Mouse (Mus musculus) C2C12 (cell line): ENCODE data around the gene Tbc1d22a.

ENCODE experiments used
- CEBPB ChIP-seq: IDR thresholded peaks from one replicate; pipeline ENCODE4 v1.6.1; 2011; ENCODE audit warnings: low read depth, mild to moderate bottlenecking, control low read depth, moderate library complexity
- CTCF ChIP-seq: IDR thresholded peaks from one replicate; pipeline ENCODE4 v1.5.1; 2011; ENCODE audit not compliant: control insufficient read depth, insufficient read depth, insufficient read length
- MAX ChIP-seq: IDR thresholded peaks from one replicate; pipeline ENCODE4 v1.6.1; 2011; ENCODE audit warnings: mild to moderate bottlenecking, control low read depth
- MYOD1 ChIP-seq: IDR thresholded peaks from one replicate; pipeline ENCODE4 v1.6.1; 2011; ENCODE audit warnings: low read depth; ENCODE audit not compliant: control insufficient read depth, insufficient read length
- MYOG ChIP-seq: IDR thresholded peaks from one replicate; pipeline ENCODE4 v1.6.1; 2011; ENCODE audit not compliant: control insufficient read depth, insufficient read length; ENCODE audit errors: extremely low read depth
- USF1 ChIP-seq: IDR thresholded peaks from one replicate; pipeline ENCODE4 v1.6.1; 2011; ENCODE audit warnings: low read depth, mild to moderate bottlenecking, control low read depth, moderate library complexity

DNA sequence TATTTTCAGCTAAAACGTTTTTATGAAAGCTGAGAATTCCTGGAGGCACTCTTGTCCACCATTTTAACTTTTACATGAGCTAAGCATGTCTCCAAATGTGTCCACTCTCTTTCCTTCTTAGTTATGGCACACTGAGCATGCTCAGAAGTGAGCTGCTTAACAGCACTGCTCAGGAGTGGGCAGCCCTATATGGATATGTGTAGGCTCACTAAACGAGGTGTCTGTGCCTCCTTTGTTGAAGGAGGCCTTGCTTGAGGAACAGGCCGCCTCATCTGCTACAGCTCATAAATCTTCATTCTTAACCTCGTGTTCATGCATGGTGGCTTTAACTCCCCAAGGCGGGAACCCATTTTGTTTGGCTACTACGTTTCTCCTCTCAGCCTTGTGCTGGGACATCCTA is 262.8 kb downstream of the Tbc1d22a start:
- TF ChIP-seq CTCF (no peak), USF1 (no peak), MAX (no peak), MYOD1 (no peak), CEBPB (no peak), MYOG (no peak)
